Mouse (Mus musculus) spleen, adult 12 weeks (tissue): ENCODE measurements around the gene Pkp4.

Experiments
- DNase-seq: peaks from one replicate; pipeline ENCODE4 v3.0.0; 2022; ENCODE audit warnings: low spot score

The Pkp4 gene

GRCm38 (mm10) chr2:59184107-59185064 is 23.7 kb downstream of the Pkp4 start:
- DNase-seq: no peak

DNA sequence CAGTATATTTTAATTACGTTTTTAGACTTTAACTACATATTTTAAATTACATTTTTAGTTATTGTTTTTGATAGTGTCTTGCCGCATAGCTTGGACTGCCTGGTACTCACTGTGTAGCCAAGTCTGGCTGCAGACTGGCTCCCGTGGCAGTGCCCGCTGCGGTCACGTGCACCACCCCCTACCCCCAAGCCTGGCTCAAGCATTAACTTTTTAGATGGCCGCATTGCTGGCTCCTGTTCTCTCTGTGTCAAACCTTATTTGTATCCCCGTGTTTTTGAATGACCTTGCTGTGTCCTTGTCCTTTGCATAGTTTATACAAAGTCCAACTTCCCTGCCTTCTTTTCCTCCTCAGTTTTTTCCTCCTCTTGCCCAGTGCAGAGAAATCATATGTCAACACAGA is 25.5 kb downstream of the Pkp4 start:
- DNase-seq: no peak

DNA sequence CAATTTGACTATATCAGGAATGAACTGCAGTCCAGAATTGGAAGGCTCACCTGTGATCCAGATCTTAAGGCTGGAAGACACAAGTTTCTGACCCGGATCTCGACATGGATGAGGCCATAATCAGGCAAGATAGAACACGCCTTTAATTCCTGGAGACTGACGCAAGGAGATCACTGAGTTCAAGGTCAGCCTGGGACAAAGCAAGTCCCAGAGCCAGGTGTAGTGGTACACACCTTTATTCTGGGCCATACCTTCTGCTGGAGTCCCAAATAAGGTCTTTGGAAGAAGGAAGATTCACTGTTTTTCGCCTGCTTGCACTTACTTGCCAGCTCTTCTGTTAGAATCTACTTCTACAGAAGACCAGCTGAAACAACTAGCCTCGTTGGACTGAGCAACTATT is 26.3 kb downstream of the Pkp4 start:
- DNase-seq: no peak

- DNase-seq: no peak
These were observed 27.7 kb downstream of the Pkp4 start for GRCm38 (mm10) chr2:59188306-59188705.

DNA sequence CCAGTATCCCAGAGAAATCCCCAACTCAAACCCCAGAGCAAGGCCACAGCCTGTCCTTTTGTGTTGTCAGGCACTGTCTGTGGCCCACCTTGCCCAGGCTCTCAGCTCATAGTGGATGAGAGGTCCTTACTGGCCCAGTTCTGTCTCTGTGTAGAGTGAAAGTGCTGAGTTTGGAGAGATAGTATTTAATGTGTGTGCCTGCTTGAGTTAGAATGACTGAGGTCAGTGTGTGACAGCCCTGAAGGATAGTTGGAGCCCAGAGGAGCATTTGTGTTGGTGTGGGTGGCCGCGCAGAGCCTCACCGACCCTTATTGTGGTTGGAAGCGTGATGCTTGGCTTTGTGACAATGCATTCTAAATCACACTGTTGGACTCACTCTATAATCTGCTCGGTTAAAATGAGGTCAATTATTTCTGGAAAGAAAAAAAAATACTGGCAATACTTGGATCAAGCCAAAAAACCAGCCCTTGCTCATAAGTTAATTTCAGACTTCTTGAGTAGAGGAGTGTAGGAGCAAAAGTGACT is 29.1 kb downstream of the Pkp4 start:
- DNase-seq: no peak

DNA sequence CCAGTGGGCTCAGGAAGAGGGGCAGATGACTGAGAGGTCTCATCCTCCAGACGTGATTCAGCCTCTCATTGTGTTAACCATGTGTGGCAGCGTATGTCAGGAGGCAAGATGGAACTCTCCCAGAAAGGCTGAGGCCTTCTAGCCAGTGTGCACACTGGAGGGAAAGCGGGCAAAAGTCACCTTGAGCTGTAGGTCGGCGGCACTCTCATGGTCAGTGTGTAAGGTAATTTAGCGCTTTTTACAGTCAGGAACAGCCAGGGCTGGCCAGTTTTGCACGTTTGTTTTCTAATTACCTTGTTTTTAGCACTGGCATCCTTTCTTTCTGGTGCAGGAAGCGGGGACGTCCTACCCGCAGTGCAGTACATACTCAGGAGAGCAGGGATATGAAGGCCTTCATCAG is 29.5 kb downstream of the Pkp4 start:
- no peak for DNase-seq

DNA sequence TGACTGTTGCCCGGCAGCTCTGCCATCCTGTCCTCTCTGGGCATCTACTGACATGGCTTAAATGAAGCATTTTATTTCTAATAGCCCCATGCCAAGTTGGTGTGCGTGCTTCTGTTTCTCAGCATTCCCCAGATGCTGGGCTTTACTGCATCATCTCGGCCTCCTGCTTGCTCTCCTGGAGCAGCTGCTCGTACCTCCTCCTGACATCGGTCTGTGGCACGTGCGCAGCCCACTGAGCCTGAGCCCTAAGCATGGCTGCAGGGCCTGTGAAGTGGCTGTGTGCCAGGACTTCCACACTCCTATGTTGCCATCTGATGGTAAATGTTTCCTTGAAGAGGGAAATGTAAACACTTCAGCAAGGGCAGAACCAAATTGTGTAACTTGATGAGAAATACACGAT is 30.8 kb downstream of the Pkp4 start:
- DNase-seq: no peak

DNA sequence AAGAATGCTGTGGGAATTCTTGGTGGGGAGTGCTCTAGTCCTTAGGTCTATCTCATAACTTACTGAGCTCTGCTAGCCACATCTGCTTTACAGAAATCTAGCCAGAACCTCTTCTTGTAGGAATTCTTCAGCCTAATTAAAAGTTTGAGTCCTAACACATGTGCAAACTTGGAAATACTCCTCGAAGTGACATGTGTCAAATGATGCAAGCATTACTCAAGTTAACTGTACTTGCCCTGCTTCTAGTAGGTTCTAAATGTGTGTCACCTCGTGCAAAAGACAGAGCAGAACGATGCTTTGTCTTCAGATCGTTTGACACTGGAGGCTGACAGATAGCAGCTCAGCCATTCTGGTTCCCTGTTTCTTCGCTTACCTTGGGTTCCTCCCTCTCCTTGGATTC is 32.5 kb downstream of the Pkp4 start:
- DNase-seq: no peak

GRCm38 (mm10) chr2:59197156-59197555 is 36.5 kb downstream of the Pkp4 start:
- no peak for DNase-seq

GRCm38 (mm10) chr2:59199476-59199976 is 38.9 kb downstream of the Pkp4 start:
- DNase-seq: no peak

- DNase-seq: no peak
These were observed 39.9 kb downstream of the Pkp4 start for GRCm38 (mm10) chr2:59200511-59200910.

DNA sequence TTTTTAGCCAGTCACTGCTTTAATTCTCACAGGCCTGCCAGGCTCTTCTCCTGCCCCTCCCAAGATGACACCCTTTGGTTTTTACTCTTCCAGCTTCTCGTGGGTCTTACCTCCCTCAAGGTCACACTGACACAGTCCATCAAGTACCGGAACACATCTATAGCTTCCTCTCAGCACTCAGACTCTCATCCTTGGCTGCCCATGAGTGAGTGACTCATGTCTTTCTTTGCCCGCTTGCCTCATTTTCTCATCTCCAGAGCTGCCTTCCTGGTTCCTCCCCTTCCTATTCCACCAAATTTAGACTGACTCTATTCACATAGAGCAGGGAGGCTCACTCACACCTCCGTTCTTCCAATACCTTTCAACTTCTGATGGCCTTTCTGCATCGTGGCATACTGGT is 42.3 kb downstream of the Pkp4 start:
- DNase-seq: no peak

DNA sequence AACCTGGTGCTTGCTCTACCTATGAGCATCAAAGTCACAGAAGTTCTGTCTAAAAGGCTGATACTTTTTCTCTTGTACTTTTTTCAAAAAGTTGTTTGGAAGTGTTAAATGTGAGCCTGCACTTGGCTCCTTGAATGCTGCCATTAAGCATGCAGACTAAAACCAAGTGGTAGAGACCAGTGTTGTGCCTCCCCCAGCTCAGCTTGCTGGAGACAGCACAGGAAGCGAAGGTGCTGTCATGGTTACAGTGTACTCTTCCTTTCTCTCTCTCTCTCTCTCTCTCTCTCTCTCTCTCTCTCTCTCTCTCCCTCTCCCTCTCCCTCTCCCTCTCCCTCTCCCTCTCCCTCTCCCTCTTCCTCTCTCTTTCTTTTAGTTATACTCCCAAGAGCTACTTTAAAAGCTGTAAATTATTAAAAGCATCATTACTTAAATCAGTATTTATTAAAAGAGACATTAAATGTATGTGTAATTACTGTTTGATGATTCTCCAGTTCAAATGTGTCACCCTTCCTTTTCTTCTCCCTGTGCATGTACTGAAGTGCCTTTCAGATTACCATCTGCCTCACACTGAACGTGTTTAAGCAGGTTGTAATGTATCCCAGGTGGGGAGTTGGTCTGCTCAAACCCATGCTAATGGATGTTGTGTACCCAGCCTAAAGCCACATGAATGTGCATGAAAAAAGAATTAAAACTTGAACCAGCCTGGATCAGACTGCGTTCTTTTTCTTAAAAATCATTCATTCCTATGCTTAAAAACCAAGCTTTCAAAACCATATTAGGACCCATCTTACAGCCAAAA is 43.2 kb downstream of the Pkp4 start:
- DNase-seq: no peak

DNA sequence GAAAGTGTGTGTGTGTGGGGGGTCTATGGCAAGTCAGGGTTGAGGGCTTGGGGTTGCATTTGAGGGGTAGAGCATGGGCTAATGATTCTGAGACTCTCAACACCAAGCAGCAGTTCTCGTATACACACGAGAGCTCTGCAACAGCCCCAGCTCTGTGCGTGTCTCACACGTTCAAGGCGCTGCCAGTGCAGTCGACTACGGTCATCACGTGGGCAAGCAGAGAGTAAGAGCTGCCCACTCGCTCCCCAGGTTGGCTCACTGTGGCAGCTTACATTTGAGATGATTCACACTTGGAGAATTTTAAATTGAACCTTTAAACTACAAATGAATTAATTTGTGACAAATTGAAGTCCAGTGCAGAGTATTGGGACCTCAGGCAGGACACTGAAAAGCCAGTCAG is 44.4 kb downstream of the Pkp4 start:
- no peak for DNase-seq

GRCm38 (mm10) chr2:59206190-59206589 is 45.5 kb downstream of the Pkp4 start:
- DNase-seq: no peak

- no peak for DNase-seq
These were observed 46.6 kb downstream of the Pkp4 start for GRCm38 (mm10) chr2:59207240-59207639.

GRCm38 (mm10) chr2:59207725-59208124 is 47.1 kb downstream of the Pkp4 start:
- no peak for DNase-seq

DNA sequence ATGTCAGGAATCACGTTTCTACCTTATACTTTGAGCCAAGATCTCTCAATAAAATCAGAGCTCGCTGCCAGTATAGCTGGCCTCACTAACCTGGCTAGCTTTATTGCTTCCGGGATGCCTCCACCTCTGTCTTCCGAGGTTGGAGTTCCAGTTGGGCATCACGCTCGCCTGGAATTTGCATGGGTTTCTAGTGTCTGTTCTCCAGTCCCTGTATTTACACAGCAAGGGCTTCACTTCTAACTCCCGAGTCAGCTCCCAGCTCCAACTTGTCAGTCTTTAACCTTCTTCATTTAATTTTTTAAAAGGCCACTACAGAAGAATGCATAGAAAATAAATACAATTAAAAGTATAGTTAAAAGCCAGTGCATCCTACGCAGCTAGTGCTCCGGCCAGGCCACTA is 47.6 kb downstream of the Pkp4 start:
- DNase-seq: no peak

DNA sequence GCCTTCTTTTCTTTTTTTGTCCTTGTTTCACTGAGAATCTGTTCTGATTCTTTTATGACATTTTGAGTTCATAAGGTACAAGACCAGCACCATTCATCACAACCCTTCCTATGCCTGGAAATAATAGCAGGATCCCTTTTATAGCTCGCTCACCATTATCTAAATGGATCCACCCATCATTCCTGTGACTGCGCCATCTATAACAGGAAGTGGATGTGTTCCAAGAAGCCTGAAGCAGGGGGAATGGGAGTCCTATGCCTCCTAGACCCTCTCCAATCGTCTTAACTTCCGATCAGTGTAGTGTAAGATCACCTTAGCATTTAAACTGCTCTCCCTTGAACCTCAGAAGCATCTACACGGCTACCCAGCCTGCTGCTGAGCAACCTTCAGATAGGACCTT is 50.4 kb downstream of the Pkp4 start:
- no peak for DNase-seq

GRCm38 (mm10) chr2:59212430-59212829 is 51.8 kb downstream of the Pkp4 start:
- DNase-seq: no peak

GRCm38 (mm10) chr2:59212846-59213245 is 52.2 kb downstream of the Pkp4 start:
- DNase-seq: no peak

- DNase-seq: no peak
These were observed 57.3 kb downstream of the Pkp4 start for GRCm38 (mm10) chr2:59217931-59218330.
